Mouse (Mus musculus): ENCODE results near the gene Azin2. TPM values are rescaled to one million over a fixed set of nuclear protein-coding genes. Genes with fewer than 3 reads are reported as not detected.

Gene Azin2
- total RNA-seq, 4 experiments from 2014 or later, result 48.2 to 54.6 (median 49.8) TPM

DNA sequence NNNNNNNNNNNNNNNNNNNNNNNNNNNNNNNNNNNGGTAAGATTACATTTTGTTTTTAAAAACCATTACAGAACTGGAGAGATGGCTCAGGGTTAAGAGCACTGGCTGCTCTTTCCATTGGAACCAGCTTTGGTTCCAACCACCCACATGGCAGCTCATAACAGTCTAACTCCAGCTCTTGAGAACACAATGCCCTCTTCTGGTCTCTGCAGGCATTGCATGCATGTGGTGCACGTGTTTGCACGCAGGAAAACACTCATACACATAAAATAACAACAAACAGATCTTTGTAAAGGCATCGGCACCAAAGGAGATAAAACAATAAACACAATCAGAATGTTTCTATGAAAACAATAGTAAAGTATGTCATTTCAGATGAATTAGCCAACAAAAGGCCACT is 19.9 kb downstream of the Azin2 start:
- no peak for DNase-seq (ENCODE audit: low spot score in 2 of 2)

DNA sequence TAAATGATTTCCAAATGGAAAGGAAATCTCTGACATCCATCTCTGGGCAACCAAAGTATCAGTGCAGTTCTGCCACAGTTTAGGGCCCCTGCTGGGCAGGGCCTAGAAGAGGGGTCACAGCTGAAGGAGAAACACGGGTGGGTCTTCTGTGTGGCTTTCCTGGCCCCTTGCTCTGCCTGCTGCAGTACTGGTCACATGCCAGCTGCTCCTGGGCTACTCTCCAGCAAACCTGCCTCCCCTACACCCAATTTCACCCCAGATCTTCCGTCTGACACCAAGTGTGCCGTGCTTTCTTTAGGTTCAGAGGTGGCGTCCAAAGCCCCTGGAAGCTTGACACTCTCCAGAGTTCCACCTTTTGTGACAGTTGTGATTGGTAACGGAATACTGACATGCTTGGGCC is 26.6 kb downstream of the Azin2 start:
- no peak for DNase-seq (ENCODE audit: low spot score in 2 of 2)

DNA sequence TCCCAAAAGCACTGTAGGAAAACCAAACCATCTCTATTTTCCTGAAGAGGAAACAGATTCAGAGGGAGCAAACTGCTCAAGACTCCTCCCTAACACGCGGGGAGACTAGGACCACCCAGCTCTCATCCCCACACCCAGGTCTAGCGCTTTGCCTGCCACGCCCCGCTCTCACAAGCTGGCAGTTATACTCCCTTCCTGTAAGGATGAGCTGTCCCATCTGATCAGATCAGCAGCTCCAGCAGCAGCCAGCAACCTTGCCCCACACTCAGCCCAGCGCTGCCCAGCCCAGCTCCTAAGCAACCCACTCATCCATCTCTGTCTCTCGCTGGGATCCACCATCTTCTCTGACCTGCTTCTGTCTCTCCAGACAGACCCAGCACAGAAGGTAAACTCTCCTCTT is 29.5 kb downstream of the Azin2 start:
- DNase-seq (ENCODE audit: low spot score in 2 of 2), result no peak

DNA sequence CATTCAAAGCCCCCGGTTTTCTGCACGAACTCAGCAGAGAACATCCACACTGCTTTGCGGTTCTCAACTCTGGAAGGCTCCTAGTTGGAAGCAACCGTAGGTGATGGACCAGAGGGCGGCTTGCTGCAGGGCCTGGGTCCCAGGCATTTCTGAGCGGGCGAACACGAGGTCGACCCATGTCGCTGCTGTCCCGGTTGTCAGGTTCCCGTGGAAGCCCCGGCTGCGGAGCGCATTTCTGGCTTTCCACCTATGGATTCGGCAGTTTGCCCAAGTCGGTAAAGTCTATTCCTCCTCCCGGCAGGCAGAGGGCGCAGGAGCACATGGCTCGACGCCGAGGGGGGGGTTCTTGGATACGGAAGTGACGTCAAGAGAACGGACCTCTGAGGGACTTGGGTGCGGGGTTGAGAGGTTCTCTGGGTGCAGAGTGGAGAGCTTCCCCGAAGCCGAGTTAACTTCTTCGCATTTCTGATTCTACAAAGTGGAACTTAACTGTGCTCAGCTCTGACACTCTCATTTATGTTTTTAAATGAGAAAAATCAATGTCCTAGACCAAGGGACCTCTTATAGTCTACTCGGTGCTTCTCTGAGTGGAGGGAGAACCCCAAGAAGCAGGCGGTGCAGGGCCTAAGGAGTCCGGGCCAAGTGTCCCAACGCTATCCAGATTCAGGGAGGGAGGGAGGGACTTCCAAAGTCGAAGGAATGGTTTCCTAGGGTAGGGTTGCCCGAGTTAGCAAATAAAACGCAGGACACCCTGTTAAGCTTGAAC is 37.2 kb downstream of the Azin2 start:
- DNase-seq (ENCODE audit: low spot score in 2 of 2), result peak; percentile 74 to 81

DNA sequence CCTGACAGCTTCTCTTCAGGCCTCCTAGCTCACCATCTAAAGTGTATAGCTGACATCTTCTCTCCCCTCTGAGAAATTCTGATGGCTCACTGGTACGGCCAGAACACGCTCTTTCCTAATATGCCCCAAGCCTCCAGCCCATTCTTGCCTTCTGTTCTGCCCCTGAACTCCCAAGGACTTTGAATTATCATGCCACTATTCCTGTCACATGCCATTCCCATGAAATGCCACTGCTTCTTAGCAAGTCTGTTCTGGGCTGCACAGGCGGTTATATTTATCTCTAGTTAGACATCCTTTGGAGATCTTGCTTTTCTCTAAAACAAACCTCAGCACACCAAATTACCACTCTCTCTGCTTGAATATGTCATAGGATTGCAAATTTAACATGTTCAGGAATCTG is 38.6 kb downstream of the Azin2 start:
- no peak for DNase-seq (ENCODE audit: low spot score in 2 of 2)

GRCm38 (mm10) chr4:128919106-128919505 is 43.1 kb downstream of the Azin2 start:
- no peak for DNase-seq (ENCODE audit: low spot score in 2 of 2)

DNA sequence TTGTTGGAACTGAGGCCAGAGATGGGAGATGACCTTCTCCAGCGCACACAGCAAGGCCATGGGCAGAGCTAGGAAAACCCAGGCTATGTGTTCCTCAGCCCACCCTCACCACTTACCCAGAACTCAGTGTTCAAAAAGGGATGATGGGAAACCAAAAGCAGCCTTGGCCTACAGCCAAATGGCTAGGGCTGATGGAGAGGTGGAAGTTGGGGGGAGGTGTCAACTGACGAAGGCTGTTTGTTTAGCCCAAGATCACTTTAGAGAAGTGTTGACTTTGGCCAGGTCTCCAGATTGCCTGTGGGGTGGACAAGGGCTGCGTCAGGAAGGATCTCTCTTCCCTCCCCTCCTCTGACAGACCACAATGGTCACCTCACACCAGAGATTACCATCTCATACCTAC is 44.1 kb downstream of the Azin2 start:
- DNase-seq (ENCODE audit: low spot score in 2 of 2), result no peak

DNA sequence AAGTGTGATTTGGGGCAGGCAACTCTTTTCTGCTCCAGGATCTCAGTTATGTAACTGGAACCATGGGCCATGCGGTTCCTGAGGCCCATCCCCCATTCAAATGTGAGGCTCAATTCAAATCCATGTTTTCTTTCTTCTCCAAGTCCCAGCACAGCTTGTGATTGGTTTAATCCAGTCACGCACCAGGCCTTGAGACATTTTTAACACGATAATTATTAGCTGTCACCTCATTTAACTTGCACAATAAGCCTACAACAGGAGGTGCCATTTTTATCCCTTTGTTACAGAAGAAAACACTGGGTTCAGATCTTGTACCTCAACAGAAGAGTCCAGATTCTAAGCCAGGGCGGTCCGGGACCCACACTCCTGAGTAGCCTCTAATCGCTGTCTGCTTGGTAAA is 44.5 kb downstream of the Azin2 start:
- no peak for DNase-seq (ENCODE audit: low spot score in 2 of 2)

- no peak for DNase-seq (ENCODE audit: low spot score in 2 of 2)
These were observed 45.1 kb downstream of the Azin2 start for GRCm38 (mm10) chr4:128917119-128917518.

DNA sequence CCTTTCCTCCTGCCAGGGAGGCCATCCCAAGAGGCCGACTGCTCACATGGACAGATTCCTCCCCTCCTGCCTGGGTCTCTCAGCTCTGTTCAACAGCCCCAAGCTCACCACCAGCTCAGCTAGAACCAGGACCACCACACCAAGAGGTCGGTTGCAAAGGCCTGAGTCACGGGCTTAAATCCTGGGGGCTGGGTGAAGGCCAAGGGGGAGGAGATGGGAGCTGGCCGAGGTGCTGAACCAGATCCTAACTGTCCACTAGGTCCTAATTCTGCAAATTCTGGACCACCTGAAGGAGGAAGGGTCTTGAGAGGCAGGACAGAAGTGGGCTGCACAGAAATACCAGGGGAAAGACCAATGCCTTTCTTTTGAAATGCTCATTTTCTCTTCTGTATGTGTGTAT is 48.4 kb downstream of the Azin2 start:
- no peak for DNase-seq (ENCODE audit: low spot score in 2 of 2)

DNA sequence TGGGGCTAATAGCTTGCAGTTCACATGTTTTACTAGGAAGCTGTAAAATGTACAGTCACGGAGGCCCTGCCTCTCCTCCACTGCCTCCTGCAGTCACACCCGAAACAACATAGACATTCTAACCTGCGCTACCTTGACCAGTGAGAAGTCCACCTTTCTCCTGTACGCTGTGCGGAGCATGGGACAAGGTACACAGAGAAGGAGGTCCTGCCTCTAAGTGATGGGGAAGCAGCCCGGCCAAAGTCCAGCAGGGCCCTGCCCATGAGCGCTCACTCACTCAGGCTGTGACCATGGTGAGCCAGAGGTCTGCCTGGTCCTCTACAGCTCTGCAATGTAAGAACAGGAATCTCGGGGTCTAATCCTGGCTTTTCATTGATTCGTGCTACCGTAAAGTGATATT is 50.2 kb downstream of the Azin2 start:
- no peak for DNase-seq (ENCODE audit: low spot score in 2 of 2)

- no peak for DNase-seq (ENCODE audit: low spot score in 2 of 2)
These were observed 51.8 kb downstream of the Azin2 start for GRCm38 (mm10) chr4:128910276-128911063.

DNA sequence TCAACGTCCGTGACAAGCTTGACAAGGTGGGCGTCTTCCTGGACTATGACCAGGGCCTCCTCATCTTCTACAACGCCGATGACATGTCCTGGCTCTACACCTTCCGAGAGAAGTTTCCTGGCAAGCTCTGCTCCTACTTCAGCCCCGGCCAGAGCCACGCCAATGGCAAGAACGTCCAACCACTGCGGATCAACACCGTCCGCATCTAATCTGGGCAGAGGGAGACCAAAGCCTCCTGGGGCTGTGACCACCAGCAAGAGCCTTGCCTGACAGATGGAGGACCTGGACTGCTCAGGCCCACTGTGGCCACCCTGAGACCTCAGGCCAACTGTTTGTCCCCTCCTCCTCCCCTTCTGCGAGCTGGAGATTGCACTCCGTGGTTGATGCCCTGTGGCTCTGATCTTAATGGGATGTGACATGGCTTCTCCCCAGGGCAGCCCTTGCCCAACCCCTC is 52.8 kb downstream of the Azin2 start:
- no peak for DNase-seq (ENCODE audit: low spot score in 2 of 2)

DNA sequence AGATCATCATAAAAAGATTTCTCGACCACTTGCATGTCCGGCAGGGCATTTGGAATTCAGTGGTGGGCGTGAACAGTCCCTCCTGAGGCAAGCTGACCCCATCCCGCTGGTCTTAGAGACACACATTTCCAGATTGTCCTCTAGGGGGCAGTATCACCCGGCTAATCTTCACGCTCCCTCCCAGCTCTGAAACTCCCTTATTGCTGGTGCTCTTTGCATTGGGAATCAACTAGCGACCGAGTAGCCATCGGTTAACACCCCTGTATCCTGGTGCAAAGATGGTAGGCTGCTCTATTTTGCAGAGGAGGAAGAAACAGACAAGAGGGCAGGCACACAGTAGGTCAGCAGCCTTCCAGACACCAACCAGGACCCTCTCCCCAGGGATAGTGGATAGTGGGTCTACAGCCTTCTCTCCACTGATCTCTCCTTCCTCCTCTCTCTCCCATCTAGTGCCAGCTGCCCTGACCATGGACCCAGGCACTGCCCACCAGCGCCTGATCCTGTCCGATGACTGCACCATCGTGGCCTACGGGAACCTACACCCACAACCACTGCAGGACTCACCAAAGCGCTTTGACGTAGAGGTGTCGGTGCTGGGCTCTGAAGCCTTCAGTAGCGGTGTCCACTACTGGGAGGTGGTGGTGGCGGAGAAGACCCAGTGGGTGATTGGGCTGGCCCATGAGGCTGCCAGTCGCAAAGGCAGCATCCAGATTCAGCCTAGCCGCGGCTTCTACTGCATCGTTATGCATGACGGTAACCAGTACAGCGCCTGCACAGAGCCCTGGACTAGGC is 53.5 kb downstream of the Azin2 start:
- DNase-seq (ENCODE audit: low spot score in 2 of 2), result no peak

DNA sequence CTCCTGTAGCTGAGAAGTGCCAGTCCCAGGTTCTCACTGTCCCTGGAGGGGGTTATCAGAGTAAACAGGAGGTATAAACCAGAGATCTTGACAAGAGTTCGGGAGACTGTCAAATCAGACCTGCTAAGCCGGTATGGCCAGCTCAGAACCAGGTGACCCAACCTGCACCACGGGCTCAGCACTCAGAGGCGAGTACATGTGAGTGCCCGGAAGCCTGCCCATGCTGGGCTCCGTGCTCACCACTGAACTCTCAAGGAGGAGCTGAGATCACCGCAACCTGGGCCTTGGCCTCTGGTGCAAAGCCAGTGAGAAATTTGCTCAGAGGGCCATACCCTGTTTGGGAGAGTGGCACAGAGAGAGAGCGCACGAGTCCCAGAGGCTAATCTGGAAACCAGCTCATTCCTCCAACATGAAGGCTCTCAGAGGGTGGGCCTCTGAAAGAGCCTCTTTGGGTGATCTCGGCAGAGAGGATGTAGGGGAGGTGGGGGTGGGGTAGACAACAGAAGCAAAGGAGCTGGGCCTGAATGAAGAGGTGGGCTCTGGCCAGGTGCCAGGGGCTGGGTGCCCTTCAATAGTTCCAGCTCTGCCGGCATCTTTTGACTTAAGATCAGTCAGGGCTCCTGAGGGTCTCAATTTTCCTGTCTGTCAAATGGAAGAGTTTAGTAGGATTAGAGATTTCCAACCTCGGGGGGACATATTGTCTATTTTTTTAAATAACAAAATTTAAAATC is 54.8 kb downstream of the Azin2 start:
- no peak for DNase-seq (ENCODE audit: low spot score in 2 of 2)

DNA sequence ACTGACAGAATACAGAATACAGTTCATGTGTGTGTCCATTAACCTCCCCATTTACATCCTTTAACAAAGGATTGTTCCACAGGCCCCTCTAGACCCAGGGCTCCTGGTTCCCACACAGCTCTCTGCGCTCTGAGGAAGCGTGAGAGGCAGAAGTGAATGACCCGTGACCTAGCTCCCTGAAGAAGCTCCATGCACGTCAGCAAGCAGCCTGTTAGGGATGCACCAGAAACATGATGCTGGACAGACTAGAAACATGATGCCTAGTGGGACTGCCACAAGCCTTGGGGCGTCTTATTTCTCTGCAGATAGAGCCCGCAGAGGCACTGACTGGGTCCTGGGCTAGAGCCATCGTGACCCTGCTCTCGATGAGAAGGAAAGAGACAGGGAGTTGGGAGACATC is 55.5 kb downstream of the Azin2 start:
- no peak for DNase-seq (ENCODE audit: low spot score in 2 of 2)

GRCm38 (mm10) chr4:128905251-128905650 is 57.0 kb downstream of the Azin2 start:
- DNase-seq (ENCODE audit: low spot score in 2 of 2), result no peak

GRCm38 (mm10) chr4:128904035-128904800 is 58.0 kb downstream of the Azin2 start:
- DNase-seq (ENCODE audit: low spot score in 2 of 2), result no peak

DNA sequence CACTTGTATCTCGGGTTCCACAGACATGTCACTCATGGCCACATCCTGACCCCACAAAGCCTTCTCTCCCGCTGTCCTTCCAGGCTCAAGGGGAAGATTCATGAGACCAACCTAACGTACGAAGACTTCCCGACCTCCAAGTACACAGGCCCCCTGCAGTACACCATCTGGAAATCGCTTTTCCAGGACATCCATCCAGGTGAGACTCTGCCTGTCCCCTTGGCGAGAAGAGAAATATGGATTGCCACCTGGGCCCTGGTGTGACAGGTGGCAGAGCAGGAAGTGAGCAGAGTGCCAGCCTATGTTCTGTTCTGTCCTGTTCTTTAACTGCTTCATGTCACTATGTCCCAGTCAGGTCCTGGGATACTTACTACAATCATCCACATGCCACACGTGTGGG is 59.9 kb downstream of the Azin2 start:
- DNase-seq (ENCODE audit: low spot score in 2 of 2), result no peak

DNA sequence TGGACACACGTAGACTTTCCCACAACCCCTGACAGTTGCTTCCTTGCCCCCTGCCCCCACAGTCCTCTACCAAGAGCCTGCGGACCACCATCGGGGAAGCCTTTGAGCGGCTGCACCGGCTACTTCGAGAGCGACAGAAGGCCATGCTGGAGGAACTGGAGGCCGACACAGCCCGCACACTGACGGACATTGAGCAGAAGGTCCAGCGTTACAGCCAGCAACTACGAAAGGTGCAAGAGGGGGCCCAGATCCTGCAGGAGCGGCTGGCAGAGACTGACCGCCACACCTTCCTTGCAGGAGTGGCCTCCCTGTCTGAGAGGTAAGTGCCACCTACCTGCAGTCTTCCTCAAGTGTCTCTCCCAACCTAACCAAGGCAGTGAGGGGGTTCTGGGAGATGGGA is 61.8 kb downstream of the Azin2 start:
- no peak for DNase-seq (ENCODE audit: low spot score in 2 of 2)

GRCm38 (mm10) chr4:128899332-128899731 is 62.9 kb downstream of the Azin2 start:
- peak; percentile 36 to 74 for DNase-seq (ENCODE audit: low spot score in 2 of 2)

All from left cerebral cortex, adult 8-10 months (tissue).